ENCODE assay signal across 22 mouse cellular contexts in genomic region chr19:42660244-42660565, GRCm38 (mm10). TPM values are rescaled to one million over a fixed set of nuclear protein-coding genes. Genes with fewer than 3 reads are reported as not detected.
DNase-seq lines count a peak whose midpoint lies in the region; ATAC-seq and TF ChIP-seq lines count a peak whose summit lies in the region.
"Had no signal": no experiment of that assay in that cellular context is flagged by ENCODE, and none has a peak within 500 bp of the region (broad histone marks: within the 10 kb centered on the region; RNA-seq: fewer than 3 reads in every experiment).

No protein-coding gene starts in this region.

- H3K27me3 ChIP-seq in forebrain, embryonic 10.5 days (ENCODE audit: poor library complexity, severe bottlenecking): peaks cover 98% of the 10 kb centered on the region
- peaks cover 4% of the 10 kb centered on the region; the same call in 1 of the 2 replicates for H3K27me3 ChIP-seq in forebrain, embryonic 14.5 days (replicated peaks; ENCODE audit: control insufficient read depth, insufficient read depth, low read length)
- no peaks in the 10 kb centered on the region for H3K27me3 ChIP-seq in heart, postnatal 0 days (ENCODE audit: control insufficient read depth, insufficient read depth, low read length)
- peaks cover 36% of the 10 kb centered on the region for H3K27me3 ChIP-seq in neural tube, embryonic 15.5 days (replicated peaks)
- H3K27me3 ChIP-seq in stomach, postnatal 0 days (ENCODE audit: control insufficient read depth, insufficient read depth, low read length): no peaks in the 10 kb centered on the region
- H3K27me3 ChIP-seq: embryonic facial prominence, embryonic 12.5 days; heart, embryonic 15.5 days; intestine, embryonic 15.5 days; stomach, embryonic 15.5 days had no signal

- no peak for ATAC-seq in forebrain, embryonic 14.5 days
- peak; percentile 32; the same call in 1 of the 2 replicates for ATAC-seq in heart, postnatal 0 days (ENCODE audit: insufficient read depth, low read depth)
- peak; percentile 22; the same call in 1 of the 2 replicates for ATAC-seq in neural tube, embryonic 15.5 days (ENCODE audit: low FRiP score)
- peak; percentile 22; the same call in 1 of the 2 replicates for ATAC-seq in stomach, postnatal 0 days (ENCODE audit: low FRiP score, low TSS enrichment)
- ATAC-seq: intestine, embryonic 15.5 days had no signal

- H3K36me3 ChIP-seq in forebrain, embryonic 10.5 days (replicated peaks): no peaks in the 10 kb centered on the region
- no peaks in the 10 kb centered on the region for H3K36me3 ChIP-seq in forebrain, embryonic 14.5 days (ENCODE audit: control insufficient read depth, insufficient read depth, low read length)
- no peaks in the 10 kb centered on the region for H3K36me3 ChIP-seq in heart, postnatal 0 days (replicated peaks; ENCODE audit: control insufficient read depth, insufficient read depth, low read length)
- no peaks in the 10 kb centered on the region for H3K36me3 ChIP-seq in neural tube, embryonic 15.5 days
- no peaks in the 10 kb centered on the region for H3K36me3 ChIP-seq in stomach, postnatal 0 days (ENCODE audit: control insufficient read depth, insufficient read depth, low read length)
- H3K36me3 ChIP-seq: embryonic facial prominence, embryonic 12.5 days; forebrain, embryonic 12.5 days; heart, embryonic 10.5 days; heart, embryonic 15.5 days; intestine, embryonic 15.5 days; neural tube, embryonic 13.5 days; stomach, embryonic 15.5 days had no signal

- DNase-seq in forebrain, embryonic 10.5 days (ENCODE audit: extremely low spot score, low spot score): no peak
- DNase-seq in forebrain, embryonic 14.5 days (ENCODE audit: low spot score): no peak
- no peak for DNase-seq in heart, postnatal 0 days (ENCODE audit: low spot score)
- no peak for DNase-seq in heart, adult 8-10 months (ENCODE audit: low spot score)
- no peak for DNase-seq in neural tube, embryonic 10.5 days (ENCODE audit: extremely low spot score, low spot score)
- DNase-seq in stomach, postnatal 0 days (ENCODE audit: low spot score): no peak
- no peak for DNase-seq in cerebellum, postnatal 10 days
- DNase-seq: retina, postnatal 1 day; thymus, postnatal 14 days had no signal

- peaks cover 25% of the 10 kb centered on the region for H3K4me1 ChIP-seq in forebrain, embryonic 10.5 days
- H3K4me1 ChIP-seq in forebrain, embryonic 14.5 days (ENCODE audit: control insufficient read depth, insufficient read depth, low read length): peaks cover 5% of the 10 kb centered on the region; the same call in 1 of the 2 replicates
- peaks cover 12% of the 10 kb centered on the region for H3K4me1 ChIP-seq in heart, postnatal 0 days (ENCODE audit: control insufficient read depth, insufficient read depth)
- H3K4me1 ChIP-seq in neural tube, embryonic 15.5 days: peaks cover 8% of the 10 kb centered on the region
- no peaks in the 10 kb centered on the region for H3K4me1 ChIP-seq in stomach, postnatal 0 days (replicated peaks; ENCODE audit: control insufficient read depth, insufficient read depth)

- H3K9me3 ChIP-seq in forebrain, embryonic 10.5 days: no peaks in the 10 kb centered on the region
- H3K9me3 ChIP-seq in forebrain, embryonic 14.5 days (replicated peaks; ENCODE audit: control insufficient read depth, low read length): no peaks in the 10 kb centered on the region
- H3K9me3 ChIP-seq in heart, postnatal 0 days (replicated peaks; ENCODE audit: control insufficient read depth, low read length): no peaks in the 10 kb centered on the region
- no peaks in the 10 kb centered on the region for H3K9me3 ChIP-seq in neural tube, embryonic 15.5 days (replicated peaks)
- H3K9me3 ChIP-seq in stomach, postnatal 0 days (ENCODE audit: control insufficient read depth, low read length): no peaks in the 10 kb centered on the region
- H3K9me3 ChIP-seq: embryonic facial prominence, embryonic 12.5 days; forebrain, embryonic 12.5 days; heart, embryonic 10.5 days; heart, embryonic 15.5 days; intestine, embryonic 15.5 days; neural tube, embryonic 13.5 days; stomach, embryonic 15.5 days had no signal

- H3K27ac ChIP-seq in forebrain, embryonic 10.5 days: peak overlapping the region; percentile 70; the same call in 1 of the 2 replicates
- no peak overlapping the region for H3K27ac ChIP-seq in forebrain, embryonic 14.5 days (ENCODE audit: low read depth, low read length)
- no peak overlapping the region for H3K27ac ChIP-seq in heart, postnatal 0 days (ENCODE audit: low read depth)
- no peak overlapping the region for H3K27ac ChIP-seq in neural tube, embryonic 15.5 days (replicated peaks)
- H3K27ac ChIP-seq in stomach, postnatal 0 days (replicated peaks): 0 out of 2 replicates have a peak overlapping the region, but pooled peaks have one; percentile 8
- H3K27ac ChIP-seq: embryonic facial prominence, embryonic 12.5 days; forebrain, embryonic 12.5 days; heart, embryonic 15.5 days; hindbrain, postnatal 0 days; intestine, embryonic 15.5 days; neural tube, embryonic 13.5 days; stomach, embryonic 15.5 days had no signal

- 88% methylated on average over 2 of the region's 2 CpGs for whole genome bisulfite sequencing in forebrain, embryonic 10.5 days
- 89% methylated on average over 2 of the region's 2 CpGs for WGBS in forebrain, embryonic 14.5 days
- 77% methylated on average over 2 of the region's 2 CpGs for WGBS in heart, postnatal 0 days
- 92% methylated on average over 2 of the region's 2 CpGs for WGBS in neural tube, embryonic 15.5 days
- WGBS in stomach, postnatal 0 days: 83% methylated on average over 2 of the region's 2 CpGs

- no peak overlapping the region for H3K4me3 ChIP-seq in forebrain, embryonic 10.5 days
- H3K4me3 ChIP-seq in forebrain, embryonic 14.5 days (ENCODE audit: low read depth, low read length): no peak overlapping the region
- no peak overlapping the region for H3K4me3 ChIP-seq in heart, postnatal 0 days (ENCODE audit: low read depth, low read length)
- H3K4me3 ChIP-seq in neural tube, embryonic 15.5 days (replicated peaks): no peak overlapping the region
- H3K4me3 ChIP-seq in stomach, postnatal 0 days (ENCODE audit: low read depth, low read length): no peak overlapping the region
- H3K4me3 ChIP-seq: embryonic facial prominence, embryonic 12.5 days; forebrain, embryonic 12.5 days; heart, embryonic 10.5 days; heart, embryonic 15.5 days; intestine, embryonic 15.5 days; neural tube, embryonic 13.5 days; stomach, embryonic 15.5 days had no signal

- no peak for TF ChIP-seq CTCF in heart, postnatal 0 days (IDR thresholded peaks at IDR 0.05; ENCODE audit: low read depth)
- TF ChIP-seq CTCF in stomach, postnatal 0 days (IDR thresholded peaks at IDR 0.05; ENCODE audit: low read depth): no peak

- no peak overlapping the region for H3K9ac ChIP-seq in forebrain, embryonic 14.5 days (ENCODE audit: low read length)
- no peak overlapping the region for H3K9ac ChIP-seq in heart, postnatal 0 days (replicated peaks; ENCODE audit: low read depth, low read length)
- no peak overlapping the region for H3K9ac ChIP-seq in neural tube, embryonic 15.5 days (replicated peaks)
- H3K9ac ChIP-seq in stomach, postnatal 0 days (ENCODE audit: low read length): no peak overlapping the region
- H3K9ac ChIP-seq: embryonic facial prominence, embryonic 12.5 days; forebrain, embryonic 12.5 days; heart, embryonic 15.5 days; intestine, embryonic 15.5 days; liver, postnatal 0 days; neural tube, embryonic 13.5 days; stomach, embryonic 15.5 days had no signal

- no peak overlapping the region for H3K4me2 ChIP-seq in forebrain, embryonic 14.5 days (ENCODE audit: low read length)
- H3K4me2 ChIP-seq in heart, postnatal 0 days (ENCODE audit: low read depth, low read length): no peak overlapping the region
- no peak overlapping the region for H3K4me2 ChIP-seq in neural tube, embryonic 15.5 days
- H3K4me2 ChIP-seq in stomach, postnatal 0 days (replicated peaks; ENCODE audit: low read depth): no peak overlapping the region
- H3K4me2 ChIP-seq: heart, embryonic 15.5 days; intestine, embryonic 15.5 days; liver, embryonic 11.5 days; midbrain, embryonic 11.5 days; neural tube, embryonic 13.5 days; stomach, embryonic 15.5 days had no signal

- TF ChIP-seq EP300 in heart, postnatal 0 days (IDR thresholded peaks at IDR 0.05; ENCODE audit: low read depth): no peak
- TF ChIP-seq EP300 in stomach, postnatal 0 days (optimal IDR thresholded peaks at IDR 0.05): no peak

RNA-seq across cellular contexts. Expression of gene Loxl4, which starts 47.6 kb away (rescaled TPM):
- 0.12 and 0.31 TPM in 2 replicates for polyA plus RNA-seq in forebrain, embryonic 10.5 days (2016; fragmentation: Nextera tagmentation; extraction: Ambion mirVana)
- polyA plus RNA-seq in forebrain, embryonic 14.5 days (2014; fragmentation: Nextera tagmentation; extraction: Ambion mirVana): 0.07 and 0.13 TPM in 2 replicates
- total RNA-seq in heart, postnatal 0 days (2014; rRNA removed; ENCODE audit: low replicate concordance): 0.54 and 2.3 TPM in 2 replicates
- 0.23 and 0.30 TPM in 2 replicates for polyA plus RNA-seq in heart, postnatal 0 days (2015; fragmentation: Nextera tagmentation; extraction: Ambion mirVana)
- total RNA-seq in heart, adult 8-10 months (2022): 1 to 10 TPM in 1 of 4 experiments, under 1 TPM in 3; 0.60 to 1.1 (median 0.81) TPM
- polyA plus RNA-seq in neural tube, embryonic 15.5 days (2015; fragmentation: Nextera tagmentation; extraction: Ambion mirVana): 0.41 and 0.59 TPM in 2 replicates
- 2.2 and 3.1 TPM in 2 replicates for polyA plus RNA-seq in stomach, postnatal 0 days (2015; fragmentation: Nextera tagmentation; extraction: Ambion mirVana)
- total RNA-seq: megakaryocyte, adult 5-6 weeks had no signal
- polyA plus RNA-seq: hindbrain, postnatal 0 days had no signal

Comparison
In these comparisons a context has a peak if more than half of its experiments do, and no peak if none do; other contexts are left out.
1. H3K27ac ChIP-seq: peak in forebrain, embryonic 10.5 days (single experiment) and stomach, postnatal 0 days (single experiment); none in forebrain, embryonic 14.5 days (single experiment), heart, postnatal 0 days (single experiment) and neural tube, embryonic 15.5 days (single experiment).